Mouse (Mus musculus) heart, embryonic 11.5 days (tissue): Measurements from ENCODE around the gene P2rx2. TPM values are rescaled to one million over a fixed set of nuclear protein-coding genes. Genes with fewer than 3 reads are reported as not detected.
A peak's percentile ranks its signal among the peaks of the same experiment; 100 is the strongest.

Experiments
- ATAC-seq: fragments of 200-750 bp; cut with Nextera tagmentation; replicated peaks from 2 replicates; pipeline ENCODE4 v1.8.0; 2017; ENCODE audit warnings: moderate library complexity; ENCODE audit not compliant: insufficient number of reproducible peaks, low FRiP score, low TSS enrichment
- H3K27ac ChIP-seq: fragments of 300-500 bp; sonication (generic); 2 replicates; pipeline ENCODE4 v1.5.1; 2014; ENCODE audit warnings: mild to moderate bottlenecking, low read depth, low read length
- H3K27me3 ChIP-seq: fragments of 300-500 bp; sonication (generic); 2 replicates; pipeline ENCODE4 v1.6.1; 2014; ENCODE audit warnings: mild to moderate bottlenecking, low read length, mixed read lengths; ENCODE audit not compliant: control insufficient read depth, insufficient read depth
- H3K36me3 ChIP-seq: fragments of 300-500 bp; sonication (generic); 2 replicates; pipeline ENCODE4 v1.6.1; 2014; ENCODE audit warnings: mild to moderate bottlenecking, low read length, moderate library complexity, mixed read lengths; ENCODE audit not compliant: control insufficient read depth, insufficient read depth
- H3K4me1 ChIP-seq: fragments of 300-500 bp; sonication (generic); 2 replicates; pipeline ENCODE4 v1.6.1; 2014; ENCODE audit warnings: low read length; ENCODE audit not compliant: control insufficient read depth, insufficient read depth
- H3K4me2 ChIP-seq: fragments of 300-500 bp; sonication (generic); 2 replicates; pipeline ENCODE4 v1.6.1; 2014; ENCODE audit warnings: mild to moderate bottlenecking, moderate library complexity
- H3K4me3 ChIP-seq: fragments of 300-500 bp; sonication (generic); 2 replicates; pipeline ENCODE4 v1.5.1; 2014; ENCODE audit warnings: low read depth, low read length
- H3K9ac ChIP-seq: fragments of 300-500 bp; sonication (generic); 2 replicates; pipeline ENCODE4 v1.6.1; 2014; ENCODE audit warnings: mild to moderate bottlenecking, low read depth, low read length, moderate library complexity
- H3K9me3 ChIP-seq: fragments of 300-500 bp; sonication (generic); replicated peaks from 2 replicates; pipeline ENCODE4 v1.6.1; 2016; ENCODE audit warnings: low read length; ENCODE audit not compliant: control insufficient read depth
- WGBS: fragments of 180-500 bp; shearing (Covaris S2); extraction: QIAGEN DNeasy Blood & Tissue Kit; methylation state at CpG from one replicate; pipeline ENCODE4 v1.1.7; 2014; ENCODE audit not compliant: insufficient replicate concordance; 5-methylcytosine and 5-hydroxymethylcytosine counted together
- polyA plus RNA-seq: library from polyadenylated mRNA; unstranded; fragments of >200 nt; fragmentation: Nextera tagmentation; extraction: Ambion mirVana; gene quantifications from 2 replicates; pipeline ENCODE4 v1.2.1, GENCODE M21; 2014

P2rx2 gene
- 0.27 TPM in 1 of 2 replicates, not detected in the other for polyA plus RNA-seq

GRCm38 (mm10) chr5:110342648-110343284 lies at the start of gene P2rx2:
TSS of gene P2rx2 (minus strand) at chr5:110343212.
- Histone ChIP-seq H3K27ac (no peak within 1 kb of the TSS), H3K27me3 (peaks cover 40% of the 10 kb centered on the region), H3K9ac (peak within 1 kb of the TSS; percentile 54; the same call in 1 of the 2 replicates), H3K9me3 (no peaks in the 10 kb centered on the region), H3K4me1 (peaks cover 6% of the 10 kb centered on the region), H3K4me3 (peak within 1 kb of the TSS; percentile 53), H3K4me2 (peak within 1 kb of the TSS; percentile 94), H3K36me3 (no peaks in the 10 kb centered on the region)
- ATAC-seq, result peak; percentile 39; the same call in 1 of the 2 replicates
- WGBS, result 2% methylated on average over 43 of the region's 43 CpGs

- Histone ChIP-seq H3K9me3 (no peaks in the 10 kb centered on the region), H3K27ac (no peak overlapping the region), H3K4me2 (no peak overlapping the region), H3K36me3 (no peaks in the 10 kb centered on the region), H3K27me3 (no peaks in the 10 kb centered on the region), H3K9ac (no peak overlapping the region), H3K4me3 (no peak overlapping the region), H3K4me1 (peaks cover 5% of the 10 kb centered on the region; the same call in 1 of the 2 replicates)
- ATAC-seq, result no peak
- WGBS, result 78% methylated on average over 5 of the region's 5 CpGs
Observed at GRCm38 (mm10) chr5:110392727-110393126, 49.7 kb upstream of the P2rx2 start.

- H3K9me3 ChIP-seq, result no peaks in the 10 kb centered on the region
- peaks cover 8% of the 10 kb centered on the region for H3K27me3 ChIP-seq
- no peak overlapping the region for H3K4me3 ChIP-seq
- ATAC-seq, result no peak
- peaks cover 5% of the 10 kb centered on the region; the same call in 1 of the 2 replicates for H3K4me1 ChIP-seq
- no peak overlapping the region for H3K27ac ChIP-seq
- 79% methylated on average over 4 of the region's 4 CpGs for WGBS
- H3K9ac ChIP-seq, result no peak overlapping the region
- no peak overlapping the region for H3K4me2 ChIP-seq
- H3K36me3 ChIP-seq, result no peaks in the 10 kb centered on the region
Observed at GRCm38 (mm10) chr5:110390631-110391030, 47.6 kb upstream of the P2rx2 start.

GRCm38 (mm10) chr5:110387332-110387731 lies 44.3 kb upstream of the P2rx2 start:
- Histone ChIP-seq H3K9ac (peak overlapping the region; percentile 64; the same call in 1 of the 2 replicates), H3K4me1 (peaks cover 8% of the 10 kb centered on the region; the same call in 1 of the 2 replicates), H3K4me2 (peak overlapping the region; percentile 90), H3K27ac (no peak overlapping the region), H3K27me3 (peaks cover 12% of the 10 kb centered on the region), H3K36me3 (no peaks in the 10 kb centered on the region), H3K9me3 (no peaks in the 10 kb centered on the region), H3K4me3 (peak overlapping the region; percentile 67)
- WGBS, result 17% methylated on average over 8 of the region's 8 CpGs
- ATAC-seq, result no peak

- Histone ChIP-seq H3K4me2 (peak overlapping the region; percentile 90), H3K27me3 (peaks cover 12% of the 10 kb centered on the region), H3K4me3 (peak overlapping the region; percentile 67), H3K36me3 (no peaks in the 10 kb centered on the region), H3K9me3 (no peaks in the 10 kb centered on the region), H3K9ac (peak overlapping the region; percentile 70), H3K4me1 (peaks cover 8% of the 10 kb centered on the region; the same call in 1 of the 2 replicates), H3K27ac (no peak overlapping the region)
- peak; percentile 71 for ATAC-seq
- WGBS, result 1% methylated on average over 88 of the region's 90 CpGs
Observed at GRCm38 (mm10) chr5:110386371-110387330, 43.6 kb upstream of the P2rx2 start.

GRCm38 (mm10) chr5:110385263-110385662 lies 42.3 kb upstream of the P2rx2 start:
- H3K4me3 ChIP-seq, result no peak overlapping the region
- H3K4me2 ChIP-seq, result peak overlapping the region; percentile 6; the same call in 1 of the 2 replicates
- 42% methylated on average over 4 of the region's 4 CpGs for WGBS
- H3K27ac ChIP-seq, result no peak overlapping the region
- no peaks in the 10 kb centered on the region for H3K36me3 ChIP-seq
- peaks cover 12% of the 10 kb centered on the region for H3K27me3 ChIP-seq
- no peak for ATAC-seq
- H3K9me3 ChIP-seq, result no peaks in the 10 kb centered on the region
- peaks cover 8% of the 10 kb centered on the region; the same call in 1 of the 2 replicates for H3K4me1 ChIP-seq
- H3K9ac ChIP-seq, result no peak overlapping the region

GRCm38 (mm10) chr5:110384491-110384890 lies 41.5 kb upstream of the P2rx2 start:
- Histone ChIP-seq H3K36me3 (no peaks in the 10 kb centered on the region), H3K4me3 (no peak overlapping the region), H3K9me3 (no peaks in the 10 kb centered on the region), H3K4me2 (no peak overlapping the region), H3K4me1 (peaks cover 4% of the 10 kb centered on the region; the same call in 1 of the 2 replicates), H3K27ac (no peak overlapping the region), H3K27me3 (peaks cover 12% of the 10 kb centered on the region), H3K9ac (no peak overlapping the region)
- ATAC-seq, result no peak
- WGBS, result 83% methylated on average over 6 of the region's 6 CpGs

GRCm38 (mm10) chr5:110379823-110380222 lies 36.8 kb upstream of the P2rx2 start:
- ATAC-seq, result no peak
- no peak overlapping the region for H3K4me3 ChIP-seq
- no peak overlapping the region for H3K9ac ChIP-seq
- no peaks in the 10 kb centered on the region for H3K9me3 ChIP-seq
- 83% methylated on average over 4 of the region's 4 CpGs for WGBS
- H3K27me3 ChIP-seq, result 0 out of 2 replicates have a peak, but pooled peaks cover 4% of the 10 kb centered on the region
- H3K4me2 ChIP-seq, result no peak overlapping the region
- no peaks in the 10 kb centered on the region for H3K4me1 ChIP-seq
- peaks cover 10% of the 10 kb centered on the region for H3K36me3 ChIP-seq
- H3K27ac ChIP-seq, result no peak overlapping the region
